Mouse (Mus musculus): ENCODE measurements around the gene Olfr814. TPM values are rescaled to one million over a fixed set of nuclear protein-coding genes. Genes with fewer than 3 reads are reported as not detected.
"Not testable (repeated sequence)": the region's sequence is repeated elsewhere in the genome, so short reads cannot be mapped to it uniquely, and the experiment has no call there.

Olfr814 gene
- not detected for polyA plus RNA-seq (2012; fragmentation: generic; extraction: Trizol)

DNA sequence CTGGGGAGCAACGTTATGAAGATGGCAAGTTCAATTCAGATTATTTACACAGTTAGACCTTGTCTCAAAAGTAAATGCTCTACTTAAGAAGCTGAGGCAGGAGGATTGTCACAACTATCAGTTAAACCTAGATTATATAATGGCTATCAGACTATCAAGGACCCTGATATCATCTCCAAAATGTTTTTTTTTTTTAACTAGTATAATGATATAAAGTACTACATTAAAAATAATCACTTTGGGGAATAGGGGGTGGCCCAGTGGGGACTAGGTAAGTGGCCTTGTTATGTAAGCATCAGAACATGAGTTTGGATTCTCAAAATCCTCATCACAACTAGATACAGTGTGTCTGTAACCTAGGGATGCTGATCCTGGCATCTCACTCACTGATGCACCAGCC is at the start of gene Olfr814:
Gene Olfr814, minus strand, starts transcription at position 101 of the 400 bp plus-strand sequence.
- not testable (repeated sequence) for H3K4me3 ChIP-seq; H3K79me2 ChIP-seq (ENCODE audit: control insufficient read depth, insufficient read depth); H3K27me3 ChIP-seq (ENCODE audit: control insufficient read depth, insufficient read depth, insufficient read length)

DNA sequence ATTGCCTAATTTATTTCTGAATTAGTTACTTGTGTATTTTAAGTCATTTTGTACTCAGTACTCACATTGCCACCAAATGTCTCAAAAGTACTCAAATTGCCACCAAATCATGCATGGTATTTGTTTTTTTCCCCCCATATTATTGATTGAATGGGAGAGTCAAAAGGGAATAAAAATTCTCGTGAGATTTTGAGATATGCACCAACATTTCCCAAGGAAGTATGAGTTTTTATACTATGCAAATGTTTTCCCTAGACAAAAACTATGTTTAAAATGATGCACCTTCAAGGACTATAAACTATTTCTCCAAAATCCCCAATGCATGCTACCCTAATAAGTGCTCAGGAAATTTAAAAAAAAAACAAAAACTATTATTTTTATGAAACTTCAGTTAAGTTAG is 35.8 kb upstream of the Olfr814 start, which contains the start of gene Olfr816:
Gene Olfr816, minus strand, starts transcription at position 101 of the 400 bp plus-strand sequence.
- Histone ChIP-seq H3K27me3 (ENCODE audit: control insufficient read depth, insufficient read depth, insufficient read length) (no peaks in the 10 kb centered on the region), H3K79me2 (ENCODE audit: control insufficient read depth, insufficient read depth) (no peaks in the 10 kb centered on the region), H3K4me2 (ENCODE audit: low read depth) (no peak within 1 kb of the TSS), H3K4me3 (no peak within 1 kb of the TSS), H3ac (ENCODE audit: control insufficient read depth, insufficient read length) (no peak within 1 kb of the TSS), H3K36me3 (ENCODE audit: control insufficient read depth, insufficient read depth) (no peaks in the 10 kb centered on the region)
- TF ChIP-seq USF1 (IDR thresholded peaks at IDR 0.05; ENCODE audit: low read depth), result no peak
- TF ChIP-seq TCF3 (IDR thresholded peaks at IDR 0.05; ENCODE audit: insufficient read length, low read depth), result no peak
- TF ChIP-seq SRF (IDR thresholded peaks at IDR 0.05; ENCODE audit: control insufficient read depth, insufficient read length, low read depth), result no peak
- no peak for TF ChIP-seq POLR2AphosphoS2 (IDR thresholded peaks at IDR 0.05; ENCODE audit: insufficient read length, low read depth)
- TF ChIP-seq MYOG (IDR thresholded peaks at IDR 0.05; ENCODE audit: control insufficient read depth in 1 of 3, insufficient read depth in 1 of 3, insufficient read length in 2 of 3, low read depth in 2 of 3), result no peak
- TF ChIP-seq POLR2A (IDR thresholded peaks at IDR 0.05; ENCODE audit: insufficient read length, low read depth), result no peak
- TF ChIP-seq CEBPB (IDR thresholded peaks at IDR 0.05; ENCODE audit: insufficient read depth, poor library complexity, severe bottlenecking), result no peak
- TF ChIP-seq MAX (IDR thresholded peaks at IDR 0.05; ENCODE audit: low read depth), result no peak
- TF ChIP-seq REST (IDR thresholded peaks at IDR 0.05; ENCODE audit: insufficient read depth, insufficient read length), result no peak
- TF ChIP-seq MYOD1 (IDR thresholded peaks at IDR 0.05; ENCODE audit: control insufficient read depth in 1 of 3, insufficient read length in 2 of 3, low read depth in 2 of 3), result no peak
- no peak for TF ChIP-seq E2F4 (IDR thresholded peaks at IDR 0.05; ENCODE audit: insufficient read depth)
- no peak for TF ChIP-seq TCF12 (IDR thresholded peaks at IDR 0.05; ENCODE audit: insufficient read depth, poor library complexity, severe bottlenecking)

More for the DNA sequence above, at the start of gene Olfr814:
- not testable (repeated sequence) for H3ac ChIP-seq (ENCODE audit: control insufficient read depth, insufficient read length); H3K4me2 ChIP-seq (ENCODE audit: low read depth); H3K36me3 ChIP-seq (ENCODE audit: control insufficient read depth, insufficient read depth)

DNA sequence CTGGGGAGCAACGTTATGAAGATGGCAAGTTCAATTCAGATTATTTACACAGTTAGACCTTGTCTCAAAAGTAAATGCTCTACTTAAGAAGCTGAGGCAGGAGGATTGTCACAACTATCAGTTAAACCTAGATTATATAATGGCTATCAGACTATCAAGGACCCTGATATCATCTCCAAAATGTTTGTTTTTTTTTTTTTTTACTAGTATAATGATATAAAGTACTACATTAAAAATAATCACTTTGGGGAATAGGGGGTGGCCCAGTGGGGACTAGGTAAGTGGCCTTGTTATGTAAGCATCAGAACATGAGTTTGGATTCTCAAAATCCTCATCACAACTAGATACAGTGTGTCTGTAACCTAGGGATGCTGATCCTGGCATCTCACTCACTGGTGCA is 26.1 kb upstream of the Olfr814 start, which contains the start of gene Olfr815:
Gene Olfr815, minus strand, starts transcription at position 101 of the 400 bp plus-strand sequence.
- H3ac ChIP-seq (ENCODE audit: control insufficient read depth, insufficient read length); H3K4me3 ChIP-seq; H3K79me2 ChIP-seq (ENCODE audit: control insufficient read depth, insufficient read depth): not testable (repeated sequence)

DNA sequence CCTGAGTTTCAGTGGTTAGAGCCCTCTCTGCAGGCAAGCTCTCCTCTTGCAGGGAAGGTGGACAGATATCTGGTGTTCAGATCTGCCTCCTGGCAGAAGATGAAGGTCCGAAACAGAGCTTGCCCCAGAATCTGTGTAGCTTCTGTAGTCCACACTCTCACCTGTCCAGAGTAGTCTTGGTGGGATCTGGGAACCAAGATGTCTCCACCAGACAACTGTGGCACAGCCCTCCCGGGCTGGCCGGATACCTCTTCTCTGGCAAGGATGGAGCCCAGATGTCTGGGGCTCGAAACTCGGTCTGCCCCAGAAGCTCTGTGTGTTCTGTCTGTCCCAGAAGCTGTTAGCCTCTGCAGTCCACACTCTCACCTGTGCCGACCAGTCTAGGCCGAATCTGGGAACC is 6.3 kb upstream of the Olfr814 start:
- Histone ChIP-seq H3K4me2 (ENCODE audit: low read depth) (no peak overlapping the region), H3ac (ENCODE audit: control insufficient read depth, insufficient read length) (no peak overlapping the region), H3K36me3 (ENCODE audit: control insufficient read depth, insufficient read depth) (no peaks in the 10 kb centered on the region), H3K4me3 (no peak overlapping the region), H3K27me3 (ENCODE audit: control insufficient read depth, insufficient read depth, insufficient read length) (no peaks in the 10 kb centered on the region), H3K79me2 (ENCODE audit: control insufficient read depth, insufficient read depth) (no peaks in the 10 kb centered on the region)
- TF ChIP-seq MAX (IDR thresholded peaks at IDR 0.05; ENCODE audit: low read depth) (no peak), E2F4 (IDR thresholded peaks at IDR 0.05; ENCODE audit: insufficient read depth) (no peak), MYOG (IDR thresholded peaks at IDR 0.05; ENCODE audit: control insufficient read depth in 1 of 3, insufficient read depth in 1 of 3, insufficient read length in 2 of 3, low read depth in 2 of 3) (no peak), POLR2AphosphoS2 (IDR thresholded peaks at IDR 0.05; ENCODE audit: insufficient read length, low read depth) (no peak), TCF3 (IDR thresholded peaks at IDR 0.05; ENCODE audit: insufficient read length, low read depth) (no peak), CEBPB (IDR thresholded peaks at IDR 0.05; ENCODE audit: insufficient read depth, poor library complexity, severe bottlenecking) (no peak), POLR2A (IDR thresholded peaks at IDR 0.05; ENCODE audit: insufficient read length, low read depth) (no peak), MYOD1 (IDR thresholded peaks at IDR 0.05; ENCODE audit: control insufficient read depth in 1 of 3, insufficient read length in 2 of 3, low read depth in 2 of 3) (no peak), REST (IDR thresholded peaks at IDR 0.05; ENCODE audit: insufficient read depth, insufficient read length) (no peak), TCF12 (IDR thresholded peaks at IDR 0.05; ENCODE audit: insufficient read depth, poor library complexity, severe bottlenecking) (no peak), SRF (IDR thresholded peaks at IDR 0.05; ENCODE audit: control insufficient read depth, insufficient read length, low read depth) (no peak), USF1 (IDR thresholded peaks at IDR 0.05; ENCODE audit: low read depth) (no peak)

More for the DNA sequence above, 26.1 kb upstream of the Olfr814 start, which contains the start of gene Olfr815:
- not testable (repeated sequence) for H3K36me3 ChIP-seq (ENCODE audit: control insufficient read depth, insufficient read depth); H3K4me2 ChIP-seq (ENCODE audit: low read depth); H3K27me3 ChIP-seq (ENCODE audit: control insufficient read depth, insufficient read depth, insufficient read length)

DNA sequence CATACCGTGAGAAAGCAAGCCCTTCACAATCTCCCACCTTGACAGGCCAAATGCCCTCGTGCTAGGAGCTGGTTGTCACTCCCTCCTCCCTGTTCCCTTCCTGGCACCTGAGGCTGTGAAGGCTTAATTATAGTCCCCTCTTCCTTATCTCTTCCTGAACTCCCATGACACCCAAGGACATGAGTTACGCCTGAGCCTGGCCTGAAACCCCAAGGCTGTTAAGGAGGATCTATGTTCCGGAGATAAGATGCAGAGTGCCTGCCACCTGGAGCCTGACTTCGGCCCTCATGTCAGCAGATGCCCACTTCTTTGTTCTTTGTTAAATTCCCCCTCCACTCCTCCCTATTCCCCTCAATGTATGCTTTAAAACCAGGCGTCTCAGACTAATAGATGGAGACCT is 5.8 kb upstream of the Olfr814 start:
- H3K4me3 ChIP-seq; H3K36me3 ChIP-seq (ENCODE audit: control insufficient read depth, insufficient read depth): not testable (repeated sequence)

DNA sequence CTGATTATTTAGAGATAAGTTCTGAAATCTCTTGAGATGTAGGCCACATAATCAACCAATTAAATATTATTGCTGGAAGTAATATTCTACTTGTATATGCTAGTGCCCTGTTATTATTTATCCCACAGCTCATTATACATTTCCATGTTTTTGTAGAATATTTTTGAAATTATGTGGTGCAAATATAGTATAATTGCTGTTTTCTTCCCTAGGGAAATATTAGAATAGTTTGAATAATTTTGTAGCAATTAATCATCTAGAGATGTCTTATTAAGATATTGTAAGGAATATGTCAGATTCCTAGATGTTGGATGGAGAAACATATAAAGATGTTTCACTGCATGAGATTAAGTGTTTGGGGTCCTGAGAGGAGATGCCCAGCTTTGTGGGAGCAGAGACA is 24.6 kb downstream of the Olfr814 start, which contains the start of gene Olfr813:
Gene Olfr813, plus strand, starts transcription at position 301 of the 400 bp plus-strand sequence.
- TF ChIP-seq TCF12 (IDR thresholded peaks at IDR 0.05; ENCODE audit: insufficient read depth, poor library complexity, severe bottlenecking), result no peak
- no peak for TF ChIP-seq TCF3 (IDR thresholded peaks at IDR 0.05; ENCODE audit: insufficient read length, low read depth)
- no peak for TF ChIP-seq POLR2A (IDR thresholded peaks at IDR 0.05; ENCODE audit: insufficient read length, low read depth)
- no peak for TF ChIP-seq USF1 (IDR thresholded peaks at IDR 0.05; ENCODE audit: low read depth)
- TF ChIP-seq MAX (IDR thresholded peaks at IDR 0.05; ENCODE audit: low read depth), result no peak
- TF ChIP-seq E2F4 (IDR thresholded peaks at IDR 0.05; ENCODE audit: insufficient read depth), result no peak
- no peak for TF ChIP-seq CEBPB (IDR thresholded peaks at IDR 0.05; ENCODE audit: insufficient read depth, poor library complexity, severe bottlenecking)
- no peak for TF ChIP-seq REST (IDR thresholded peaks at IDR 0.05; ENCODE audit: insufficient read depth, insufficient read length)
- no peak for TF ChIP-seq POLR2AphosphoS2 (IDR thresholded peaks at IDR 0.05; ENCODE audit: insufficient read length, low read depth)
- TF ChIP-seq SRF (IDR thresholded peaks at IDR 0.05; ENCODE audit: control insufficient read depth, insufficient read length, low read depth), result no peak
- TF ChIP-seq MYOD1 (IDR thresholded peaks at IDR 0.05; ENCODE audit: control insufficient read depth in 1 of 3, insufficient read length in 2 of 3, low read depth in 2 of 3), result no peak
- no peak for TF ChIP-seq MYOG (IDR thresholded peaks at IDR 0.05; ENCODE audit: control insufficient read depth in 1 of 3, insufficient read depth in 1 of 3, insufficient read length in 2 of 3, low read depth in 2 of 3)
- Histone ChIP-seq H3K36me3 (ENCODE audit: control insufficient read depth, insufficient read depth) (no peaks in the 10 kb centered on the region), H3K4me3 (no peak within 1 kb of the TSS), H3K79me2 (ENCODE audit: control insufficient read depth, insufficient read depth) (no peaks in the 10 kb centered on the region), H3ac (ENCODE audit: control insufficient read depth, insufficient read length) (no peak within 1 kb of the TSS), H3K27me3 (ENCODE audit: control insufficient read depth, insufficient read depth, insufficient read length) (no peaks in the 10 kb centered on the region), H3K4me2 (ENCODE audit: low read depth) (no peak within 1 kb of the TSS)

More for the DNA sequence above, 5.8 kb upstream of the Olfr814 start:
- H3K4me2 ChIP-seq (ENCODE audit: low read depth); H3K27me3 ChIP-seq (ENCODE audit: control insufficient read depth, insufficient read depth, insufficient read length); H3ac ChIP-seq (ENCODE audit: control insufficient read depth, insufficient read length); H3K79me2 ChIP-seq (ENCODE audit: control insufficient read depth, insufficient read depth): not testable (repeated sequence)
